Mouse (Mus musculus) brain, adult 10 weeks (tissue): ENCODE data around the gene Ltbp4. TPM values are rescaled to one million over a fixed set of nuclear protein-coding genes. Genes with fewer than 3 reads are reported as not detected.

Source experiments
- polyA plus RNA-seq: library from polyadenylated mRNA; stranded (reverse); fragments of 350-450 nt; fragmentation: Illumina TruSeq; extraction: RNeasy Lipid Tissue Mini Kit (QIAGEN cat#74804); gene quantifications from one replicate; pipeline ENCODE4 v1.2.3, GENCODE M21; 2015; ENCODE audit warnings: low read depth, low replicate concordance

Gene Ltbp4
- polyA plus RNA-seq = 31.2 TPM

DNA sequence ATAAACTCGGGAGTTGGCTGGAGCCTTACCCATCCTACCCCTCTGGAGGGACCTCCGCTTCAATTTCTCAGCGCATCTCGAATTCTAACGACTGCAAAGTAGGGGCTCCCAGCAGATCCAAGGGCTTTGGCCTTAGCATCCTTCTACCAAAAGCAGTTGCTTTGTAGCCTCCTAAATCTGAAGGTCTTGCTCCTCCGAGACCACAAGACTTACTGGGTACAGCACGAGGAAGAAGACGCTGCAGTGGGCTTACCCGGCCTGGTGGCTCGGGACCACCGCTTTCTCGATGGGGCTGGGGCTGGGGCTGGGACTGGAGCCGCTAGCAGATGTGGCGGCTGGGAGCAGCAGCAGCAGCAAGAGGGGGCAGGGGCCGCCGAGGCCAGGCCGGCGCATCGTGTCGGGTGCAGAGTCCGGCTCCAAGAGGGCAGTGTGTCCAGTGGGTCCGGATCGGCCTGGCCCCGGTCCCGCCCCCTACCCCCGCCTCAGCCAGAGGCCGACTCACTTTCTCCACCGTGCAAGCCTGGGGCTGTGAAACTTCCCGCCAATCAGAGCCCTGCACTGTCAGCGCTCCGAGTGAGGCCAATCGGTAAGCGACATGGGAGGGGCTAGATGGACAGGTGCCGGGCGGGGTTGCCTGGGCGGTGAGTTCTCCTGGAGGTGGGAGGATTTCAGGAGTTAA lies at the start of gene Ltbp4:
TSS of gene Ltbp4 (minus strand) at position 518 of the 679 bp plus-strand sequence.

DNA sequence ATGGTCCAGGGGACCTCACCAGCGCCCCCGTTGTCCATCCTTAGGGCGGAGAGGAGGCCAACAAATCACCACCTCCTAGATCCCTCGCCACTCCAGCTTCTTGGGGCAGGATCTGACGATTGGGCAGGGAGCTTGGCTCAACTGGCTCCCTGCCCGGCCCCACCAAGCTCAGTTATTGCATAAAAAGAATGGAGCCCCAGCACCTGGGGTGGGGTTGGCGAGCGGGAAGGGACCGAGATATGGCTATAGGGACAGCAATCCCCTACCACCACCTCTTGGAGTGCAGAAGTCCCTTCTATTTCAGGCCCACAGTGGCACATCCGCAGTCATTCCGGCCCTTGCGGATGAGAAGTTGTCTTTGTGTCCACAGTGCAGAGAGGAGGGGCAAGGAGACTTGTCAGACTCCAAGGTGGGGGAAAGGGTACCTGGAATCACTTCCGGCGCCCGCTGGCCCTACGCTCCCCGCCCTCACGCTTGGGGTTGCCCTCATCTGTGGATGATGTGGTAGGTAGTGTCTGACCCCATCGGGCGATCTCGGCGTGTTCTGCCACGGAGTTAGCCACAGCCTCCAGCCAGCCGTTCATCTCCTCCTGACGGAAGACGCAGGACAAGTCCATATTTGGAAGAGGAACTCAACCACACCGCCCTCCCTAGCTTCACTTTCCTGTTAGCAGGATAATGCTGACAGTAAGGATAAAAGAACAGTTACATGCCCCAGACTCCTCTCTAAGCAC lies 19.5 kb upstream of the Ltbp4 start, which contains the start of gene Gm20479:
TSS of gene Gm20479 (minus strand) at position 559 of the 734 bp plus-strand sequence.

GRCm38 (mm10) chr7:27355745-27356240 lies 18.3 kb upstream of the Ltbp4 start, which contains the start of gene Shkbp1:
Shkbp1 (minus strand) TSS chr7:27356019.

DNA sequence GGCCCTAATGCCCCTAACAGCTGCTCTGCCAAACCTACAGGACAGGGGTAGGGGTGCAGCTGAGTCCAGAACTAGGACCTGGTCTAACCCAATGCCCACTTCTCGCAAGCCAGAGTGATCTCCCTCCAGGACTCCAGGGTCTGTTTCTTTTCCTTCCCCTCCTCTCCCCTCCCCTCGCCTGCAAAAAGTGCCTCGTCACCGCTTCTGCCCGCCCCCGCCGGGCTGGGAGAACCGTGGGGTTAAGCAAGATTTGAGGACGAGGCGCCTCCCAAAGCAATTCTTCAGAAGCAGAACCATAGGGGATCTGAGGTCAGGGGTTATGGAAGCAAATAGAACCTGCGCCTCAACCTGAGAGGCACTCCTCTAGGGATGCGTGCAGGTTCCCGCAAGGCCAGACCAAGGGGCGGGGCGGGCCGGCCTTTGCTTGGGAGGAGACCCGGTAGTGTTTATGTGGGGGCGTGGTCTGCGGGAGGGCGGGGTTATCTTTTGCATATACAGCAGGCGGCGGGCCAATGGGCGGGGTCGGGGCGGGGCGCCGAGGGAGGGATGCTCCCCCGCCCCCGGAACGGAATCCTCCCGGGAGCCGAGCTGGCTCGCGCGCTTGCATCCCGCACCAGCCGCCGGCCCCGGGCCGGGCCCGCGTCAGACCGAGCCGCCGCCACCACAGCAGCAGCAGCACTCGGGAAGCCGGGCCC lies 79.1 kb downstream of the Ltbp4 start, which contains the start of gene Numbl:
TSS of gene Numbl (plus strand) at position 229 of the 695 bp plus-strand sequence.

Other genes with a start within 250 kb of the Ltbp4 start
- gene Cyp2f2, start 217.8 kb downstream of the Ltbp4 start, polyA plus RNA-seq = 0.40 TPM
- gene Cyp2t4, start 184.0 kb downstream of the Ltbp4 start, polyA plus RNA-seq = not detected
- 83.3 TPM for gene Egln2, start 170.9 kb downstream of the Ltbp4 start, polyA plus RNA-seq
- 112 TPM for gene Rab4b, start 158.8 kb downstream of the Ltbp4 start, polyA plus RNA-seq
- gene Gm21983, start 156.6 kb downstream of the Ltbp4 start, polyA plus RNA-seq = not detected
- 8.4 TPM for gene Mia, start 156.5 kb downstream of the Ltbp4 start, polyA plus RNA-seq
- 16.5 TPM for gene BC024978, start 141.9 kb downstream of the Ltbp4 start, polyA plus RNA-seq
- gene Snrpa, start 141.4 kb downstream of the Ltbp4 start, polyA plus RNA-seq = 78.9 TPM
- gene Itpkc, start 109.0 kb downstream of the Ltbp4 start, polyA plus RNA-seq = 6.2 TPM
- gene Coq8b, start 104.7 kb downstream of the Ltbp4 start, polyA plus RNA-seq = 25.0 TPM
- 57.8 TPM for gene Numbl, start 79.3 kb downstream of the Ltbp4 start, polyA plus RNA-seq
- 29.2 TPM for gene Shkbp1, start 18.3 kb upstream of the Ltbp4 start, polyA plus RNA-seq
- not detected for gene Gm20479, start 19.7 kb upstream of the Ltbp4 start, polyA plus RNA-seq
- gene Sptbn4, start 110.0 kb upstream of the Ltbp4 start, polyA plus RNA-seq = 71.8 TPM
- 22.0 TPM for gene Blvrb, start 110.3 kb upstream of the Ltbp4 start, polyA plus RNA-seq
- 4.7 TPM for gene Sertad3, start 136.1 kb upstream of the Ltbp4 start, polyA plus RNA-seq
- 18.4 TPM for gene Sertad1, start 149.2 kb upstream of the Ltbp4 start, polyA plus RNA-seq
- 0.22 TPM for gene Prx, start 161.6 kb upstream of the Ltbp4 start, polyA plus RNA-seq
- not detected for gene Hipk4, start 185.6 kb upstream of the Ltbp4 start, polyA plus RNA-seq
- gene Pld3, start 215.5 kb upstream of the Ltbp4 start, polyA plus RNA-seq = 607 TPM
- gene 2310022A10Rik, start 215.5 kb upstream of the Ltbp4 start, polyA plus RNA-seq = 21.4 TPM